Mouse (Mus musculus) heart, embryonic 11.5 days (tissue): ENCODE results near the gene Gm17359. TPM values are rescaled to one million over a fixed set of nuclear protein-coding genes. Genes with fewer than 3 reads are reported as not detected.

Source experiments
- ATAC-seq: fragments of 200-750 bp; cut with Nextera tagmentation; replicated peaks from 2 replicates; pipeline ENCODE4 v1.8.0; 2017; ENCODE audit warnings: moderate library complexity; ENCODE audit not compliant: insufficient number of reproducible peaks, low FRiP score, low TSS enrichment
- H3K27ac ChIP-seq: fragments of 300-500 bp; sonication (generic); 2 replicates; pipeline ENCODE4 v1.5.1; 2014; ENCODE audit warnings: mild to moderate bottlenecking, low read depth, low read length
- H3K27me3 ChIP-seq: fragments of 300-500 bp; sonication (generic); 2 replicates; pipeline ENCODE4 v1.6.1; 2014; ENCODE audit warnings: mild to moderate bottlenecking, low read length, mixed read lengths; ENCODE audit not compliant: control insufficient read depth, insufficient read depth
- H3K36me3 ChIP-seq: fragments of 300-500 bp; sonication (generic); 2 replicates; pipeline ENCODE4 v1.6.1; 2014; ENCODE audit warnings: mild to moderate bottlenecking, low read length, moderate library complexity, mixed read lengths; ENCODE audit not compliant: control insufficient read depth, insufficient read depth
- H3K4me1 ChIP-seq: fragments of 300-500 bp; sonication (generic); 2 replicates; pipeline ENCODE4 v1.6.1; 2014; ENCODE audit warnings: low read length; ENCODE audit not compliant: control insufficient read depth, insufficient read depth
- H3K4me2 ChIP-seq: fragments of 300-500 bp; sonication (generic); 2 replicates; pipeline ENCODE4 v1.6.1; 2014; ENCODE audit warnings: mild to moderate bottlenecking, moderate library complexity
- H3K4me3 ChIP-seq: fragments of 300-500 bp; sonication (generic); 2 replicates; pipeline ENCODE4 v1.5.1; 2014; ENCODE audit warnings: low read depth, low read length
- H3K9ac ChIP-seq: fragments of 300-500 bp; sonication (generic); 2 replicates; pipeline ENCODE4 v1.6.1; 2014; ENCODE audit warnings: mild to moderate bottlenecking, low read depth, low read length, moderate library complexity
- H3K9me3 ChIP-seq: fragments of 300-500 bp; sonication (generic); replicated peaks from 2 replicates; pipeline ENCODE4 v1.6.1; 2016; ENCODE audit warnings: low read length; ENCODE audit not compliant: control insufficient read depth
- WGBS: fragments of 180-500 bp; shearing (Covaris S2); extraction: QIAGEN DNeasy Blood & Tissue Kit; methylation state at CpG from one replicate; pipeline ENCODE4 v1.1.7; 2014; ENCODE audit not compliant: insufficient replicate concordance; 5-methylcytosine and 5-hydroxymethylcytosine counted together
- polyA plus RNA-seq: library from polyadenylated mRNA; unstranded; fragments of >200 nt; fragmentation: Nextera tagmentation; extraction: Ambion mirVana; gene quantifications from 2 replicates; pipeline ENCODE4 v1.2.1, GENCODE M21; 2014

The Gm17359 gene
- polyA plus RNA-seq, 1 experiment from 2014 or later = not detected

- no peaks in the 10 kb centered on the region for H3K36me3 ChIP-seq
- H3K4me2 ChIP-seq = no peak overlapping the region
- 68% methylated on average over 6 of the region's 6 CpGs for WGBS
- H3K9ac ChIP-seq = no peak overlapping the region
- no peak overlapping the region for H3K27ac ChIP-seq
- H3K4me1 ChIP-seq = no peaks in the 10 kb centered on the region
- no peaks in the 10 kb centered on the region for H3K9me3 ChIP-seq
- no peaks in the 10 kb centered on the region for H3K27me3 ChIP-seq
- no peak for ATAC-seq
- H3K4me3 ChIP-seq = no peak overlapping the region
Measured at GRCm38 (mm10) chr3:79368306-79368705, 31.8 kb downstream of the Gm17359 start.

- Histone ChIP-seq H3K9me3 (no peaks in the 10 kb centered on the region), H3K9ac (no peak overlapping the region), H3K4me1 (no peaks in the 10 kb centered on the region), H3K27ac (no peak overlapping the region), H3K4me2 (no peak overlapping the region), H3K36me3 (no peaks in the 10 kb centered on the region), H3K4me3 (no peak overlapping the region), H3K27me3 (no peaks in the 10 kb centered on the region)
- WGBS = 69% methylated on average over 4 of the region's 4 CpGs
- ATAC-seq = no peak
Measured at GRCm38 (mm10) chr3:79370385-79370929, 34.0 kb downstream of the Gm17359 start.

DNA sequence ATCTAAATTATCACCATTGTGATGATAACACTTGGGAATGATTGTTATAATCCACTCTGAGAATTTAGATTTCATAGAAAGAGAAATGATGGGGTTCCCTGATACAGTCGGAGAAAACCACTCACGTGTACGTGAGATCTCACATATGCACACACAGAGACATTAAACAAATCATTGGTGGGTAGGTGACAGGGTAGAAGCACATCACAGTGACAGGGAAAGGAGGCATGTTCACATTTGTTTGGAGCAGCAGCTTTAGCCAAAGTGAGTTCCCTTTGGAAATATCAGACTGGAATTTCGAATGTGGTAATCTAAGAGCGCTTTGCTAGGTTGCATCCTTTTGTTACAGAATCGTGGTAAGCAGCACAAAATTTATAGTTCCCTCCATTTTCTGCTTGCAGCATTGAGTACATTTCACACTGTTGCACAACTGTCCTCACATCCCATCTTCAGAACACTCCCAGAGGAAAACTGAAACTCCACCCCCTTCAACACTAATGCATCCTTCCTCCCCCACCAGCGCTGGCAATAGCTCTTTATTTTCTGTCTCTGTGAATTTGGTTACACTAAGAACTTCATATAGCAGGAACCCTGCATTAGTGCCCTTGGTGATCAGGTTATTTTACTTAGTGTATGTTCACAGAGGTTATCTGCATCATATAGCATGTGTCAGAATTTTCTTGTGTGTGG is 35.2 kb downstream of the Gm17359 start:
- no peak overlapping the region for H3K4me3 ChIP-seq
- H3K4me2 ChIP-seq = no peak overlapping the region
- no peaks in the 10 kb centered on the region for H3K27me3 ChIP-seq
- no peak overlapping the region for H3K9ac ChIP-seq
- 72% methylated on average over 7 of the region's 7 CpGs for WGBS
- no peak for ATAC-seq
- no peaks in the 10 kb centered on the region for H3K36me3 ChIP-seq
- H3K4me1 ChIP-seq = no peaks in the 10 kb centered on the region
- no peak overlapping the region for H3K27ac ChIP-seq
- no peaks in the 10 kb centered on the region for H3K9me3 ChIP-seq

GRCm38 (mm10) chr3:79373930-79374329 is 37.5 kb downstream of the Gm17359 start:
- Histone ChIP-seq H3K27ac (no peak overlapping the region), H3K4me2 (no peak overlapping the region), H3K4me3 (no peak overlapping the region), H3K36me3 (no peaks in the 10 kb centered on the region), H3K27me3 (no peaks in the 10 kb centered on the region), H3K9me3 (no peaks in the 10 kb centered on the region), H3K4me1 (no peaks in the 10 kb centered on the region), H3K9ac (no peak overlapping the region)
- ATAC-seq = no peak
- 66% methylated on average over 3 of the region's 3 CpGs for WGBS

GRCm38 (mm10) chr3:79378086-79378485 is 41.6 kb downstream of the Gm17359 start:
- no peaks in the 10 kb centered on the region for H3K36me3 ChIP-seq
- no peak for ATAC-seq
- H3K4me3 ChIP-seq = no peak overlapping the region
- H3K4me1 ChIP-seq = no peaks in the 10 kb centered on the region
- H3K9ac ChIP-seq = no peak overlapping the region
- H3K4me2 ChIP-seq = no peak overlapping the region
- H3K27me3 ChIP-seq = no peaks in the 10 kb centered on the region
- 58% methylated on average over 3 of the region's 3 CpGs for WGBS
- H3K27ac ChIP-seq = no peak overlapping the region
- H3K9me3 ChIP-seq = no peaks in the 10 kb centered on the region

DNA sequence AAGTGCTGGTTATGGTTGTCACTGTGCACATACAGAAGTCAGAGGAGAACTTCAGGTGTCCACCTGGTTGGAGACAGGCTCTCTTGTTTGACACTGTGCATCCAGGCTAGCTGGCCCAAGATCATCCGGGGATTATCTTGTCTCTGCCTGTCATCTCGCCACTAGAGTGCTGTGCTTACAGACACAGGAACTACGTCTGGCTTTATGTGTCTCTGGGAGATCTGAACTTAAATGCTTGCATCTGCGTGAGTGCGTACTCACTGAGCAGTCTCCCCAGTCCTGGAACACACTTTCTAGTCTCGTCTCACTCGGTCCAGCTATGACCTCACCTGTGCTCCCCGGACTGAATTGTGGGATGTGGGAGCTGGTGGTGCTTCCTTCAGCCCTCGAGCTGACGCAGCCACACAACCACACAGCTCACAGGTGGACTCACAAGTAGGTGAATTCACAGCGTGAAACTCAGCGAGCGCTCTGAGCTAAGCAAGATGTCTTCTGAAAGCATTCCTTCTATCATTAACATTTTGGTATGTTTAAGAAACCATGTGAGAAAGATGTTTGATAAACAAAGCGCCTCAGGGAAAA is 42.9 kb downstream of the Gm17359 start:
- no peak overlapping the region for H3K4me2 ChIP-seq
- WGBS = 74% methylated on average over 14 of the region's 14 CpGs
- H3K4me3 ChIP-seq = no peak overlapping the region
- H3K27me3 ChIP-seq = no peaks in the 10 kb centered on the region
- H3K9me3 ChIP-seq = no peaks in the 10 kb centered on the region
- no peak for ATAC-seq
- no peaks in the 10 kb centered on the region for H3K36me3 ChIP-seq
- no peak overlapping the region for H3K27ac ChIP-seq
- H3K4me1 ChIP-seq = no peaks in the 10 kb centered on the region
- no peak overlapping the region for H3K9ac ChIP-seq

- H3K36me3 ChIP-seq = no peaks in the 10 kb centered on the region
- no peaks in the 10 kb centered on the region for H3K4me1 ChIP-seq
- no peak overlapping the region for H3K27ac ChIP-seq
- no peak overlapping the region for H3K9ac ChIP-seq
- WGBS = 69% methylated on average over 6 of the region's 6 CpGs
- no peak overlapping the region for H3K4me2 ChIP-seq
- H3K9me3 ChIP-seq = no peaks in the 10 kb centered on the region
- ATAC-seq = no peak
- no peak overlapping the region for H3K4me3 ChIP-seq
- no peaks in the 10 kb centered on the region for H3K27me3 ChIP-seq
Measured at GRCm38 (mm10) chr3:79379873-79380595, 43.6 kb downstream of the Gm17359 start.

DNA sequence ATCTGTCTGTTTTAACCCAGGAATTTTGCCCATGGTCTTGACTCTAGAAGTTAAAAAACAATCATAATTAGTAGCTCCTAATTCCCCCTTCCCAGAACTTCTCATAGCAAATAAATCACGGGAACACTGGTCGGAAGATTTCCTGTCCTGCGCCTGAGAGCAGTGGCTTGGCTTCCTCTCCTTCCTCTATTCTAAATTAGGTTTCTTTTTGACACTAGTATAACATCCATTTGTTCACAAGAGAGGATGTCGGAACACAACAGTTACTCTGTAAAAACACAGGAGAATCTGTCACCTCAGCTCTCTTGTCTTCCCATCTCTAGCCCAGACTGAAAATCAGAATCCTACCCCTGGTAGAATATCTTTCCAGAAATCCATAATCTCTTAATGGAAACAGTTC is 44.9 kb downstream of the Gm17359 start:
- no peak overlapping the region for H3K4me2 ChIP-seq
- no peak overlapping the region for H3K27ac ChIP-seq
- H3K9me3 ChIP-seq = no peaks in the 10 kb centered on the region
- no peak overlapping the region for H3K9ac ChIP-seq
- H3K27me3 ChIP-seq = no peaks in the 10 kb centered on the region
- 61% methylated on average over 4 of the region's 4 CpGs for WGBS
- ATAC-seq = no peak
- no peaks in the 10 kb centered on the region for H3K36me3 ChIP-seq
- no peak overlapping the region for H3K4me3 ChIP-seq
- H3K4me1 ChIP-seq = no peaks in the 10 kb centered on the region
